Mouse (Mus musculus): ENCODE results near the gene Hif1an. TPM values are rescaled to one million over a fixed set of nuclear protein-coding genes. Genes with fewer than 3 reads are reported as not detected.
A peak's percentile ranks its signal among the peaks of the same experiment; 100 is the strongest.

Gene Hif1an
- polyA plus RNA-seq, 1 experiment from 2014 or later = 33.7 TPM

- Histone ChIP-seq H3K27me3 (peaks cover 42% of the 10 kb centered on the region), H3K36me3 (no peaks in the 10 kb centered on the region; the same call in 1 of the 2 replicates), H3K9ac (replicated peaks) (no peak overlapping the region), H3K27ac (no peak overlapping the region), H3K9me3 (no peaks in the 10 kb centered on the region), H3K4me2 (replicated peaks) (no peak overlapping the region), H3K4me3 (replicated peaks) (no peak overlapping the region), H3K4me1 (replicated peaks) (no peaks in the 10 kb centered on the region)
- peak; percentile 18; the same call in 1 of the 2 replicates for ATAC-seq
- WGBS = 79% methylated on average over 10 of the region's 10 CpGs
Observed at GRCm38 (mm10) chr19:44582103-44582502, 19.5 kb downstream of the Hif1an start.

GRCm38 (mm10) chr19:44582638-44583309 lies 20.1 kb downstream of the Hif1an start:
- peak; percentile 90 for ATAC-seq
- Histone ChIP-seq H3K36me3 (no peaks in the 10 kb centered on the region), H3K9ac (replicated peaks) (no peak overlapping the region), H3K4me1 (replicated peaks) (no peaks in the 10 kb centered on the region), H3K27ac (no peak overlapping the region), H3K4me3 (replicated peaks) (no peak overlapping the region), H3K27me3 (peaks cover 48% of the 10 kb centered on the region), H3K4me2 (replicated peaks) (no peak overlapping the region), H3K9me3 (no peaks in the 10 kb centered on the region)
- WGBS = 37% methylated on average over 9 of the region's 9 CpGs

- no peaks in the 10 kb centered on the region for H3K9me3 ChIP-seq
- no peak overlapping the region for H3K4me3 ChIP-seq (replicated peaks)
- no peak overlapping the region; the same call in 1 of the 2 replicates for H3K9ac ChIP-seq (replicated peaks)
- WGBS = 44% methylated on average over 4 of the region's 4 CpGs
- H3K27ac ChIP-seq = no peak overlapping the region
- no peaks in the 10 kb centered on the region for H3K4me1 ChIP-seq (replicated peaks)
- ATAC-seq = no peak
- H3K36me3 ChIP-seq = no peaks in the 10 kb centered on the region
- H3K4me2 ChIP-seq (replicated peaks) = no peak overlapping the region
- peaks cover 53% of the 10 kb centered on the region for H3K27me3 ChIP-seq
Observed at GRCm38 (mm10) chr19:44588036-44588435, 25.4 kb downstream of the Hif1an start.

- peaks cover 37% of the 10 kb centered on the region for H3K27me3 ChIP-seq
- H3K4me2 ChIP-seq (replicated peaks) = no peak overlapping the region
- H3K4me3 ChIP-seq (replicated peaks) = no peak overlapping the region
- no peak overlapping the region for H3K27ac ChIP-seq
- WGBS = 51% methylated on average over 7 of the region's 7 CpGs
- H3K36me3 ChIP-seq = no peaks in the 10 kb centered on the region
- H3K9ac ChIP-seq (replicated peaks) = no peak overlapping the region
- H3K4me1 ChIP-seq (replicated peaks) = no peaks in the 10 kb centered on the region
- no peaks in the 10 kb centered on the region for H3K9me3 ChIP-seq
- no peak for ATAC-seq
Observed at GRCm38 (mm10) chr19:44589591-44590223, 27.1 kb downstream of the Hif1an start.

GRCm38 (mm10) chr19:44590992-44591391 lies 28.3 kb downstream of the Hif1an start:
- H3K9ac ChIP-seq (replicated peaks) = no peak overlapping the region
- no peaks in the 10 kb centered on the region for H3K4me1 ChIP-seq (replicated peaks)
- no peak overlapping the region for H3K27ac ChIP-seq
- WGBS = 75% methylated on average over 18 of the region's 18 CpGs
- no peak overlapping the region for H3K4me2 ChIP-seq (replicated peaks)
- H3K27me3 ChIP-seq = peaks cover 24% of the 10 kb centered on the region
- H3K9me3 ChIP-seq = no peaks in the 10 kb centered on the region
- H3K4me3 ChIP-seq (replicated peaks) = no peak overlapping the region
- ATAC-seq = no peak
- H3K36me3 ChIP-seq = no peaks in the 10 kb centered on the region

GRCm38 (mm10) chr19:44591638-44592037 lies 29.0 kb downstream of the Hif1an start:
- Histone ChIP-seq H3K9ac (replicated peaks) (no peak overlapping the region), H3K27me3 (peaks cover 21% of the 10 kb centered on the region), H3K27ac (no peak overlapping the region), H3K4me2 (replicated peaks) (no peak overlapping the region), H3K9me3 (no peaks in the 10 kb centered on the region), H3K36me3 (no peaks in the 10 kb centered on the region), H3K4me3 (replicated peaks) (no peak overlapping the region), H3K4me1 (replicated peaks) (no peaks in the 10 kb centered on the region)
- 67% methylated on average over 6 of the region's 6 CpGs for WGBS
- ATAC-seq = no peak

GRCm38 (mm10) chr19:44594180-44594579 lies 31.5 kb downstream of the Hif1an start:
- no peaks in the 10 kb centered on the region for H3K36me3 ChIP-seq
- H3K4me3 ChIP-seq (replicated peaks) = no peak overlapping the region
- H3K27ac ChIP-seq = no peak overlapping the region
- no peak overlapping the region for H3K4me2 ChIP-seq (replicated peaks)
- H3K9ac ChIP-seq (replicated peaks) = no peak overlapping the region
- no peaks in the 10 kb centered on the region for H3K9me3 ChIP-seq
- H3K4me1 ChIP-seq (replicated peaks) = no peaks in the 10 kb centered on the region
- 96% methylated on average over 14 of the region's 14 CpGs for WGBS
- H3K27me3 ChIP-seq = 0 out of 2 replicates have a peak, but pooled peaks cover 12% of the 10 kb centered on the region
- ATAC-seq = no peak

- ATAC-seq = no peak
Observed at GRCm38 (mm10) chr19:44618166-44618565, 55.5 kb downstream of the Hif1an start.

More at GRCm38 (mm10) chr19:44618166-44618565, 55.5 kb downstream of the Hif1an start:
- H3K27ac ChIP-seq = no peak overlapping the region
- WGBS = 54% methylated on average over 7 of the region's 7 CpGs
- H3K4me3 ChIP-seq (replicated peaks) = no peak overlapping the region
- H3K4me2 ChIP-seq (replicated peaks) = no peak overlapping the region
- H3K27me3 ChIP-seq = no peaks in the 10 kb centered on the region
- no peaks in the 10 kb centered on the region for H3K4me1 ChIP-seq (replicated peaks)
- no peaks in the 10 kb centered on the region for H3K9me3 ChIP-seq
- H3K36me3 ChIP-seq = no peaks in the 10 kb centered on the region
- H3K9ac ChIP-seq (replicated peaks) = no peak overlapping the region

Other genes with a start within 250 kb of the Hif1an start
- 0.08 TPM in 2 replicates for gene Scd4, start 229.8 kb upstream of the Hif1an start, polyA plus RNA-seq (2015; fragmentation: Nextera tagmentation; extraction: Ambion mirVana)
- 3.5 and 5.0 TPM in 2 replicates for gene Scd1, start 155.0 kb upstream of the Hif1an start, polyA plus RNA-seq (2015; fragmentation: Nextera tagmentation; extraction: Ambion mirVana)
- gene Wnt8b, start 69.4 kb upstream of the Hif1an start, polyA plus RNA-seq (2015; fragmentation: Nextera tagmentation; extraction: Ambion mirVana) = 8.0 and 11.8 TPM in 2 replicates
- 0.17 and 0.41 TPM in 2 replicates for gene Sec31b, start 17.0 kb upstream of the Hif1an start, polyA plus RNA-seq (2015; fragmentation: Nextera tagmentation; extraction: Ambion mirVana)
- not detected in 2 replicates for gene Gm20538, start 10.0 kb upstream of the Hif1an start, polyA plus RNA-seq (2015; fragmentation: Nextera tagmentation; extraction: Ambion mirVana)
- 546 and 548 TPM in 2 replicates for gene Ndufb8, start 7.4 kb upstream of the Hif1an start, polyA plus RNA-seq (2015; fragmentation: Nextera tagmentation; extraction: Ambion mirVana)
- gene Pax2, start 193.2 kb downstream of the Hif1an start, polyA plus RNA-seq (2015; fragmentation: Nextera tagmentation; extraction: Ambion mirVana) = 0.63 and 1.0 TPM in 2 replicates

All from midbrain, embryonic 13.5 days (tissue).